In the genomic region with DNA sequence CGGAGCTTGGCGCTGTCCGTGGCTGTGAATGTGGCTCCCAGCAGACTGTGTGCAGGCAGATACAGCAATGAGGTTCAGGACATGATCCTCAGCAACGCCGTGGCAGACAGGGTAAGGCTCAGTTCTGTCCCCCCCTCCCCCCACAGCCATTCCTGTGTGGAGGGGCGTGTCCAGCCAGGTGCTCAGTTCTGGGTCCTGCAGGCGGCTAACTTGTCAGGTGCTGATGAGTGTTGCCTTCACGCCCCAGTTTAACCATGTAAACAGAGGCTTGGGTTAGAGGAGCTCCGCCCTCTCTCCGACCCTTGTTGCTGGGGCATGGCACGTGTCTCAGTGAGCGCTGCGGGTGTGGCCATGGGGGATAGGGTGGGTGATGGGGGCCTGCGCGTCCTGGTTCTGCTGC, we compare ENCODE assay signal across 20 mouse cellular contexts. TPM values are rescaled to one million over a fixed set of nuclear protein-coding genes. Genes with fewer than 3 reads are reported as not detected.
DNase-seq lines count a peak whose midpoint lies in the region; ATAC-seq and TF ChIP-seq lines count a peak whose summit lies in the region.
"Had no signal": no experiment of that assay in that cellular context is flagged by ENCODE, and none has a peak within 500 bp of the region (broad histone marks: within the 10 kb centered on the region; RNA-seq: fewer than 3 reads in every experiment).

No protein-coding gene starts in this region.

- intact Hi-C loops in left cerebral cortex, postnatal 4 days (cut with DNase I) = no loop called here

- no peak overlapping the region for H3K27ac ChIP-seq in intestine, embryonic 15.5 days
- no peak overlapping the region for H3K27ac ChIP-seq in intestine, postnatal 0 days (ENCODE audit: low read depth, low read length)
- H3K27ac ChIP-seq in stomach, embryonic 15.5 days = no peak overlapping the region
- H3K27ac ChIP-seq: embryonic facial prominence, embryonic 10.5 days; forebrain, embryonic 13.5 days; heart, adult 2 months; heart, embryonic 15.5 days; hindbrain, embryonic 14.5 days had no signal

- peak; percentile 62; the same call in 1 of the 2 replicates for ATAC-seq in intestine, embryonic 15.5 days
- ATAC-seq in intestine, postnatal 0 days = no peak
- peak; percentile 61 for ATAC-seq in stomach, embryonic 15.5 days (ENCODE audit: insufficient read depth, low FRiP score, low read depth)
- no peak for ATAC-seq in CD4-positive, CD25-positive, alpha-beta regulatory T cell, adult 4 months
- ATAC-seq: forebrain, embryonic 13.5 days had no signal

- DNase-seq in R1 (ENCODE audit: low read depth, low spot score) = peak; percentile 49
- DNase-seq in left cerebral cortex, postnatal 4 days = no peak
- DNase-seq in layer of hippocampus, adult 11-12 months (ENCODE audit: low spot score) = no peak
- DNase-seq: adrenal gland, adult 8-10 months; adrenal gland, postnatal 36 days; cerebellum, adult 2 months; cerebellum, postnatal 10 days; heart, adult 2 months; heart, postnatal 14 days had no signal

- H3K9me3 ChIP-seq in intestine, embryonic 15.5 days = no peaks in the 10 kb centered on the region
- H3K9me3 ChIP-seq in intestine, postnatal 0 days (ENCODE audit: control insufficient read depth) = no peaks in the 10 kb centered on the region
- H3K9me3 ChIP-seq in E14TG2a.4 (ENCODE audit: low read length) = no peaks in the 10 kb centered on the region
- no peaks in the 10 kb centered on the region for H3K9me3 ChIP-seq in stomach, embryonic 15.5 days
- H3K9me3 ChIP-seq: embryonic facial prominence, embryonic 10.5 days; forebrain, embryonic 13.5 days; heart, embryonic 15.5 days had no signal

- no peak overlapping the region for H3K4me3 ChIP-seq in intestine, embryonic 15.5 days (replicated peaks)
- no peak overlapping the region for H3K4me3 ChIP-seq in intestine, postnatal 0 days (ENCODE audit: low read depth, low read length)
- peak overlapping the region; percentile 17; the same call in 1 of the 2 replicates for H3K4me3 ChIP-seq in E14TG2a.4 (replicated peaks; ENCODE audit: low read length)
- H3K4me3 ChIP-seq in stomach, embryonic 15.5 days (replicated peaks) = no peak overlapping the region
- H3K4me3 ChIP-seq: embryonic facial prominence, embryonic 10.5 days; forebrain, embryonic 13.5 days; heart, adult 2 months; heart, embryonic 15.5 days had no signal

- H3K27me3 ChIP-seq in intestine, embryonic 15.5 days (replicated peaks) = no peaks in the 10 kb centered on the region
- no peaks in the 10 kb centered on the region for H3K27me3 ChIP-seq in intestine, postnatal 0 days (replicated peaks; ENCODE audit: control insufficient read depth, insufficient read depth, low read length)
- no peaks in the 10 kb centered on the region for H3K27me3 ChIP-seq in E14TG2a.4 (ENCODE audit: insufficient read depth, low read length)
- H3K27me3 ChIP-seq in stomach, embryonic 15.5 days (replicated peaks) = no peaks in the 10 kb centered on the region
- H3K27me3 ChIP-seq: CH12.LX; forebrain, embryonic 13.5 days; heart, embryonic 15.5 days had no signal

- whole genome bisulfite sequencing in intestine, embryonic 15.5 days = 82% methylated on average over 15 of the region's 15 CpGs
- 69% methylated on average over 15 of the region's 15 CpGs for WGBS in intestine, postnatal 0 days
- 71% methylated on average over 15 of the region's 15 CpGs for WGBS in stomach, embryonic 15.5 days

- H3K4me1 ChIP-seq in intestine, embryonic 15.5 days (replicated peaks) = no peaks in the 10 kb centered on the region
- no peaks in the 10 kb centered on the region for H3K4me1 ChIP-seq in intestine, postnatal 0 days (replicated peaks; ENCODE audit: control insufficient read depth, insufficient read depth, low read length)
- H3K4me1 ChIP-seq in E14TG2a.4 (replicated peaks; ENCODE audit: low read depth, low read length) = peaks cover 78% of the 10 kb centered on the region
- no peaks in the 10 kb centered on the region for H3K4me1 ChIP-seq in stomach, embryonic 15.5 days
- H3K4me1 ChIP-seq: embryonic facial prominence, embryonic 10.5 days; forebrain, embryonic 13.5 days had no signal

- peaks cover 52% of the 10 kb centered on the region for H3K36me3 ChIP-seq in intestine, embryonic 15.5 days
- H3K36me3 ChIP-seq in intestine, postnatal 0 days (ENCODE audit: control insufficient read depth, insufficient read depth) = peaks cover 67% of the 10 kb centered on the region
- peaks cover 86% of the 10 kb centered on the region for H3K36me3 ChIP-seq in E14TG2a.4 (ENCODE audit: insufficient read depth, low read length)
- H3K36me3 ChIP-seq in stomach, embryonic 15.5 days = peaks cover 49% of the 10 kb centered on the region

- TF ChIP-seq CTCF in intestine, postnatal 0 days (IDR thresholded peaks at IDR 0.05; ENCODE audit: low read depth) = no peak
- no peak for TF ChIP-seq CTCF in E14TG2a.4 (conservative IDR thresholded peaks at IDR 0.05; ENCODE audit: low read length)

- no peak overlapping the region for H3K4me2 ChIP-seq in intestine, embryonic 15.5 days (replicated peaks)
- H3K4me2 ChIP-seq in intestine, postnatal 0 days (replicated peaks; ENCODE audit: low read depth) = no peak overlapping the region
- H3K4me2 ChIP-seq in stomach, embryonic 15.5 days = no peak overlapping the region
- H3K4me2 ChIP-seq: forebrain, embryonic 13.5 days; heart, embryonic 11.5 days; heart, embryonic 15.5 days; hindbrain, embryonic 14.5 days had no signal

- no peak overlapping the region for H3K9ac ChIP-seq in intestine, embryonic 15.5 days
- H3K9ac ChIP-seq in intestine, postnatal 0 days (ENCODE audit: low read depth, low read length) = no peak overlapping the region
- H3K9ac ChIP-seq in stomach, embryonic 15.5 days = no peak overlapping the region
- H3K9ac ChIP-seq: forebrain, embryonic 13.5 days; heart, embryonic 15.5 days; hindbrain, embryonic 14.5 days had no signal

RNA-seq across cellular contexts. Expression of a gene that starts 12.0 kb away (rescaled TPM):
- 16.3 and 16.5 TPM in 2 replicates for polyA plus RNA-seq in intestine, embryonic 15.5 days (2015; fragmentation: Nextera tagmentation; extraction: Ambion mirVana)
- 16.7 and 17.3 TPM in 2 replicates for polyA plus RNA-seq in intestine, postnatal 0 days (2015; fragmentation: Nextera tagmentation; extraction: Ambion mirVana)
- polyA plus RNA-seq in stomach, embryonic 15.5 days (2015; fragmentation: Nextera tagmentation; extraction: Ambion mirVana) = 16.3 and 16.7 TPM in 2 replicates
- total RNA-seq in left cerebral cortex, postnatal 4 days (2021) = 10 to 100 TPM; 93.8 to 97.7 TPM
- 1 to 10 TPM; 7.3 to 8.1 TPM for polyA plus RNA-seq in CD4-positive, CD25-positive, alpha-beta regulatory T cell, adult 4 months (2017; shearing (Covaris generic))

RNA-seq across cellular contexts. Expression of a gene that starts 54.6 kb away (rescaled TPM):
- 31.8 and 34.7 TPM in 2 replicates for polyA plus RNA-seq in intestine, embryonic 15.5 days (2015; fragmentation: Nextera tagmentation; extraction: Ambion mirVana)
- polyA plus RNA-seq in intestine, postnatal 0 days (2015; fragmentation: Nextera tagmentation; extraction: Ambion mirVana) = 9.3 and 9.6 TPM in 2 replicates
- 34.9 and 36.4 TPM in 2 replicates for polyA plus RNA-seq in stomach, embryonic 15.5 days (2015; fragmentation: Nextera tagmentation; extraction: Ambion mirVana)
- 10 to 100 TPM; 85.8 to 87.0 TPM for total RNA-seq in left cerebral cortex, postnatal 4 days (2021)
- 10 to 100 TPM; 25.2 to 36.2 TPM for polyA plus RNA-seq in CD4-positive, CD25-positive, alpha-beta regulatory T cell, adult 4 months (2017; shearing (Covaris generic))

Comparison
In these comparisons a context has a peak if more than half of its experiments do, and no peak if none do; other contexts are left out.
1. ATAC-seq: peak in intestine, embryonic 15.5 days (single experiment) and stomach, embryonic 15.5 days (single experiment); none in intestine, postnatal 0 days (single experiment) and CD4-positive, CD25-positive, alpha-beta regulatory T cell, adult 4 months (single experiment).